20 mouse cellular contexts compared by ENCODE assay signal in genomic region chr5:128920112-128920511, GRCm38 (mm10). TPM values are rescaled to one million over a fixed set of nuclear protein-coding genes. Genes with fewer than 3 reads are reported as not detected.
DNase-seq lines count a peak whose midpoint lies in the region; ATAC-seq and TF ChIP-seq lines count a peak whose summit lies in the region.
"Had no signal": no experiment of that assay in that cellular context is flagged by ENCODE, and none has a peak within 500 bp of the region (broad histone marks: within the 10 kb centered on the region; RNA-seq: fewer than 3 reads in every experiment).

No protein-coding gene starts in this region.

- no peak overlapping the region for H3K9ac ChIP-seq in midbrain, embryonic 13.5 days (replicated peaks)
- no peak overlapping the region for H3K9ac ChIP-seq in midbrain, embryonic 11.5 days (ENCODE audit: low read length)
- H3K9ac ChIP-seq in midbrain, embryonic 15.5 days, result no peak overlapping the region
- H3K9ac ChIP-seq in midbrain, postnatal 0 days (replicated peaks; ENCODE audit: low read length, poor library complexity, severe bottlenecking), result no peak overlapping the region
- H3K9ac ChIP-seq: embryonic facial prominence, embryonic 12.5 days; forebrain, embryonic 15.5 days; forebrain, postnatal 0 days had no signal

- 0 out of 2 replicates have a peak, but pooled peaks cover 3% of the 10 kb centered on the region for H3K9me3 ChIP-seq in midbrain, embryonic 13.5 days
- peaks cover 3% of the 10 kb centered on the region; the same call in 1 of the 2 replicates for H3K9me3 ChIP-seq in midbrain, embryonic 11.5 days (ENCODE audit: control insufficient read depth, low read length)
- no peaks in the 10 kb centered on the region for H3K9me3 ChIP-seq in midbrain, embryonic 15.5 days
- no peaks in the 10 kb centered on the region; the same call in 1 of the 2 replicates for H3K9me3 ChIP-seq in midbrain, embryonic 10.5 days (replicated peaks)
- no peaks in the 10 kb centered on the region for H3K9me3 ChIP-seq in midbrain, postnatal 0 days (ENCODE audit: low read length)
- H3K9me3 ChIP-seq: embryonic facial prominence, embryonic 12.5 days; forebrain, embryonic 15.5 days had no signal

- H3K4me3 ChIP-seq in midbrain, embryonic 13.5 days (replicated peaks), result no peak overlapping the region
- no peak overlapping the region for H3K4me3 ChIP-seq in midbrain, embryonic 11.5 days (ENCODE audit: low read depth, low read length)
- H3K4me3 ChIP-seq in midbrain, embryonic 15.5 days, result no peak overlapping the region
- H3K4me3 ChIP-seq in midbrain, embryonic 10.5 days, result no peak overlapping the region
- no peak overlapping the region for H3K4me3 ChIP-seq in midbrain, postnatal 0 days (ENCODE audit: low read depth, low read length)
- H3K4me3 ChIP-seq: embryonic facial prominence, embryonic 10.5 days; embryonic facial prominence, embryonic 12.5 days; forebrain, embryonic 15.5 days had no signal

- H3K27ac ChIP-seq in midbrain, embryonic 13.5 days, result 0 out of 2 replicates have a peak overlapping the region, but pooled peaks have one; percentile 2
- H3K27ac ChIP-seq in midbrain, embryonic 11.5 days (ENCODE audit: low read depth, low read length), result no peak overlapping the region
- H3K27ac ChIP-seq in midbrain, embryonic 15.5 days, result peak overlapping the region; percentile 36; the same call in 1 of the 2 replicates
- H3K27ac ChIP-seq in midbrain, embryonic 10.5 days (replicated peaks), result no peak overlapping the region
- H3K27ac ChIP-seq in midbrain, postnatal 0 days (ENCODE audit: low read depth, low read length), result 0 out of 2 replicates have a peak overlapping the region, but pooled peaks have one; percentile 6
- H3K27ac ChIP-seq: embryonic facial prominence, embryonic 10.5 days; embryonic facial prominence, embryonic 12.5 days; forebrain, embryonic 15.5 days had no signal

- no peak for ATAC-seq in midbrain, embryonic 13.5 days
- ATAC-seq in midbrain, embryonic 11.5 days (ENCODE audit: low FRiP score), result no peak
- ATAC-seq in midbrain, embryonic 15.5 days (replicated peaks), result no peak
- ATAC-seq in midbrain, postnatal 0 days (ENCODE audit: low FRiP score), result no peak
- ATAC-seq: forebrain, embryonic 15.5 days; forebrain, postnatal 0 days had no signal

- no peak for TF ChIP-seq CTCF in midbrain, postnatal 0 days (IDR thresholded peaks at IDR 0.05)

- DNase-seq in midbrain, embryonic 11.5 days (ENCODE audit: low spot score, missing footprints), result no peak
- no peak for DNase-seq in midbrain, embryonic 10.5 days (ENCODE audit: low spot score)
- no peak for DNase-seq in midbrain, postnatal 0 days (ENCODE audit: low spot score)
- DNase-seq in retina, embryonic 14.5 days (ENCODE audit: low spot score), result no peak
- DNase-seq: adrenal gland, adult 2 months; adrenal gland, postnatal 10 days; adrenal gland, postnatal 25 days; cerebellum, adult 11-12 months; cerebellum, adult 2 months; cerebellum, adult 9-10 months; cerebellum, postnatal 10 days; cerebellum, postnatal 25 days; forebrain, postnatal 0 days had no signal

- no peak overlapping the region for H3K4me2 ChIP-seq in midbrain, embryonic 13.5 days (replicated peaks)
- H3K4me2 ChIP-seq in midbrain, embryonic 11.5 days, result no peak overlapping the region
- H3K4me2 ChIP-seq in midbrain, embryonic 15.5 days, result no peak overlapping the region
- H3K4me2 ChIP-seq in midbrain, postnatal 0 days (ENCODE audit: low read depth, low read length, poor library complexity, severe bottlenecking), result no peak overlapping the region
- H3K4me2 ChIP-seq: embryonic facial prominence, embryonic 12.5 days; forebrain, embryonic 15.5 days had no signal

- H3K4me1 ChIP-seq in midbrain, embryonic 13.5 days (replicated peaks), result peaks cover 17% of the 10 kb centered on the region
- H3K4me1 ChIP-seq in midbrain, embryonic 11.5 days (ENCODE audit: control insufficient read depth, insufficient read depth, low read length), result no peaks in the 10 kb centered on the region
- H3K4me1 ChIP-seq in midbrain, embryonic 15.5 days, result peaks cover 4% of the 10 kb centered on the region; the same call in 1 of the 2 replicates
- H3K4me1 ChIP-seq in midbrain, embryonic 10.5 days, result peaks cover 19% of the 10 kb centered on the region
- H3K4me1 ChIP-seq in midbrain, postnatal 0 days (ENCODE audit: insufficient read depth, low read length), result no peaks in the 10 kb centered on the region
- H3K4me1 ChIP-seq: forebrain, embryonic 15.5 days had no signal

- 32% methylated on average over 5 of the region's 5 CpGs for WGBS in midbrain, embryonic 13.5 days
- WGBS in midbrain, embryonic 11.5 days, result 30% methylated on average over 5 of the region's 5 CpGs
- WGBS in midbrain, embryonic 15.5 days, result 30% methylated on average over 5 of the region's 5 CpGs
- 36% methylated on average over 5 of the region's 5 CpGs for WGBS in midbrain, embryonic 10.5 days
- WGBS in midbrain, postnatal 0 days, result 24% methylated on average over 5 of the region's 5 CpGs

- no peaks in the 10 kb centered on the region for H3K36me3 ChIP-seq in midbrain, embryonic 13.5 days
- H3K36me3 ChIP-seq in midbrain, embryonic 11.5 days (ENCODE audit: control insufficient read depth, insufficient read depth, low read length), result no peaks in the 10 kb centered on the region
- no peaks in the 10 kb centered on the region for H3K36me3 ChIP-seq in midbrain, embryonic 15.5 days (replicated peaks)
- H3K36me3 ChIP-seq in midbrain, embryonic 10.5 days, result no peaks in the 10 kb centered on the region
- no peaks in the 10 kb centered on the region for H3K36me3 ChIP-seq in midbrain, postnatal 0 days (ENCODE audit: insufficient read depth, low read length)
- H3K36me3 ChIP-seq: embryonic facial prominence, embryonic 10.5 days; embryonic facial prominence, embryonic 12.5 days; forebrain, embryonic 15.5 days had no signal

- no peaks in the 10 kb centered on the region for H3K27me3 ChIP-seq in midbrain, embryonic 13.5 days
- H3K27me3 ChIP-seq in midbrain, embryonic 11.5 days (ENCODE audit: control insufficient read depth, insufficient read depth, low read length), result no peaks in the 10 kb centered on the region
- no peaks in the 10 kb centered on the region for H3K27me3 ChIP-seq in midbrain, embryonic 15.5 days (replicated peaks)
- H3K27me3 ChIP-seq in midbrain, embryonic 10.5 days (ENCODE audit: low read depth, poor library complexity, severe bottlenecking), result no peaks in the 10 kb centered on the region
- no peaks in the 10 kb centered on the region for H3K27me3 ChIP-seq in midbrain, postnatal 0 days (ENCODE audit: insufficient read depth, low read length)

RNA-seq across cellular contexts. Expression of gene Rimbp2, which starts 33.2 kb away (rescaled TPM):
- 3.0 and 3.5 TPM in 2 replicates for polyA plus RNA-seq in midbrain, embryonic 13.5 days (2015; fragmentation: Nextera tagmentation; extraction: Ambion mirVana)
- polyA plus RNA-seq in midbrain, embryonic 11.5 days (2014; fragmentation: Nextera tagmentation; extraction: Ambion mirVana), result 1.5 and 1.6 TPM in 2 replicates
- polyA plus RNA-seq in midbrain, embryonic 15.5 days (2015; fragmentation: Nextera tagmentation; extraction: Ambion mirVana), result 6.2 and 6.8 TPM in 2 replicates
- 0.42 and 0.76 TPM in 2 replicates for polyA plus RNA-seq in midbrain, embryonic 10.5 days (2016; fragmentation: Nextera tagmentation; extraction: Ambion mirVana)
- total RNA-seq in midbrain, postnatal 0 days (2014; rRNA removed), result 22.7 and 29.1 TPM in 2 replicates
- 5.2 and 6.1 TPM in 2 replicates for polyA plus RNA-seq in midbrain, postnatal 0 days (2015; fragmentation: Nextera tagmentation; extraction: Ambion mirVana)
- total RNA-seq: MEL had no signal
- polyA plus RNA-seq: C2C12 had no signal

Comparison
In these comparisons a context has a peak if more than half of its experiments do, and no peak if none do; other contexts are left out.
1. H3K27ac ChIP-seq: peak in midbrain, embryonic 13.5 days (single experiment), midbrain, embryonic 15.5 days (single experiment) and midbrain, postnatal 0 days (single experiment); none in midbrain, embryonic 11.5 days (single experiment) and midbrain, embryonic 10.5 days (single experiment).